Mouse (Mus musculus) hindbrain, embryonic 13.5 days (tissue): Measurements from ENCODE around the gene Atg9a. TPM values are rescaled to one million over a fixed set of nuclear protein-coding genes. Genes with fewer than 3 reads are reported as not detected.

Experiments used
- ATAC-seq: fragments of 200-750 bp; cut with Nextera tagmentation; 2 replicates; pipeline ENCODE4 v1.8.0; 2017; ENCODE audit warnings: moderate TSS enrichment; ENCODE audit not compliant: low FRiP score
- H3K27ac ChIP-seq: fragments of 300-500 bp; sonication (generic); 2 replicates; pipeline ENCODE4 v1.5.1; 2015; ENCODE audit warnings: inconsistent platforms, mild to moderate bottlenecking, moderate library complexity
- H3K27me3 ChIP-seq: fragments of 300-500 bp; sonication (generic); 2 replicates; pipeline ENCODE4 v1.6.1; 2015; ENCODE audit warnings: mild to moderate bottlenecking, inconsistent platforms
- H3K36me3 ChIP-seq: fragments of 300-500 bp; sonication (generic); 2 replicates; pipeline ENCODE4 v1.6.1; 2015; ENCODE audit warnings: mild to moderate bottlenecking, inconsistent platforms
- H3K4me1 ChIP-seq: fragments of 300-500 bp; sonication (generic); replicated peaks from 2 replicates; pipeline ENCODE4 v1.6.1; 2015; ENCODE audit warnings: inconsistent platforms
- H3K4me2 ChIP-seq: fragments of 300-500 bp; sonication (generic); 2 replicates; pipeline ENCODE4 v1.6.1; 2015; ENCODE audit warnings: inconsistent platforms, mild to moderate bottlenecking, moderate library complexity
- H3K4me3 ChIP-seq: fragments of 300-500 bp; sonication (generic); 2 replicates; pipeline ENCODE4 v1.5.1; 2015; ENCODE audit warnings: mild to moderate bottlenecking, inconsistent platforms
- H3K9ac ChIP-seq: fragments of 300-500 bp; sonication (generic); 2 replicates; pipeline ENCODE4 v1.6.1; 2015; ENCODE audit warnings: mild to moderate bottlenecking, inconsistent platforms
- H3K9me3 ChIP-seq: fragments of 300-500 bp; sonication (generic); 2 replicates; pipeline ENCODE4 v1.6.1; 2016; ENCODE audit warnings: inconsistent platforms
- WGBS: fragments of 180-500 bp; shearing (Covaris S2); methylation state at CpG from one replicate; pipeline ENCODE4 v1.1.7; 2015; 5-methylcytosine and 5-hydroxymethylcytosine counted together
- polyA plus RNA-seq: library from polyadenylated mRNA; unstranded; fragments of >200 nt; fragmentation: Nextera tagmentation; extraction: Ambion mirVana; gene quantifications from 2 replicates; pipeline ENCODE4 v1.2.1, GENCODE M21; 2015

Atg9a gene
- polyA plus RNA-seq, 1 experiment from 2014 or later = 44.7 TPM

DNA sequence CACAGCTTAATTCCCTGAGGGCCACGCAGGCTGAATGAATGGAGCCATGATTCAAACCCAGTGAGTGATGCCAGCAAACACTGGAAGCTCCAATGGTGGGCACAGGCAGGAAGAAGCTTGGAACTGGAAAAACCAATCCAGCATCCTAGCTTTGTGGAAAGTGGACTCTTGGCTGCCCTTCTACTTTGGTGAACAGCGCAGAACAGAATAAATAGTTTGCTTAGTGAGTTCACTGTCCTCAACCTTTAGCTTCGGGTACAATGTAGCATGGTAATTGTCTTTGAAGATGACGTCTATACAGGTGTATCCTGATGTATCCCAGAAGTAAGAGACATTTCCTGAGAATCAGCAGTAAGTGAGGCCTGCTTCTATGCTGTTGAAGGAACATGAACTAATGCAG, 43.3 kb downstream of the Atg9a start:
- H3K9ac ChIP-seq = no peak overlapping the region
- H3K27ac ChIP-seq = no peak overlapping the region
- no peak overlapping the region for H3K4me3 ChIP-seq
- no peak overlapping the region for H3K4me2 ChIP-seq
- WGBS = 95% methylated on average over 4 of the region's 4 CpGs
- peaks cover 14% of the 10 kb centered on the region for H3K4me1 ChIP-seq
- H3K9me3 ChIP-seq = no peaks in the 10 kb centered on the region
- peaks cover 54% of the 10 kb centered on the region for H3K36me3 ChIP-seq
- no peak for ATAC-seq
- H3K27me3 ChIP-seq = no peaks in the 10 kb centered on the region

DNA sequence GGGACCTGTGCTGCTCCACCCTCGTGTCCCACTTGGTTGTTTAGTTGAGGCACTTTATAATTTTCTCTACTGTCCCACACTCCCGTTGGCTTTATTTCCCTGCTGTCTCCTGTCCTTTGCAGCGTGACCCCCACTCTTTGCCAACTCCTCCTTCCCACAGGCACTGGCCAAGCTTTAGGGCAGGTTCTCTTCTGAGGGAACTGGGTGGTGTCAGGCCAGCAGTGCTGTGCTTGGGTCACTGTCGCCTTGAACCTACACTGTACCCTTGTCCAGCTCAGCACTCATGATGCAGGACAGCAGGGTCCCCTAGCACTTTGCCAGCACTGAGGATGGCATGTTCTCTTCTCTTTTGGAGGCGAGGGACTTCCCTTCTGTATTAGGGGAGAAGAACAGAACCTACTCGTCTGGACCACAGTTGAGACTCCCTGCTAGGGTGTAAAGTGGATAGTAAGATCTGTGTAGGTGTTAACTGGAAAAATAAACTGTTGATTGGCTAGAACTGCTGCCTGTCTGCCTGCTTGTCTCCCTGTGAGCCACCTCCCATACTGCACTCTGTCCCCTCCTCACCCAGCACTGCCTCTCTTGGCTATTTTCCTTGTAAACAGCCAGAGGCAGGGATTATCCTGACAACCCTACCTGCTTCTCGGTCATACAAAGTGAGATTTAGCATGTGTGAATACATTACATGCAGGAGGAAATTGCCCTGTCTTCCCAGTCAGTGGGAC, 44.4 kb downstream of the Atg9a start:
- Histone ChIP-seq H3K27ac (no peak overlapping the region), H3K4me3 (no peak overlapping the region), H3K4me1 (peaks cover 19% of the 10 kb centered on the region), H3K9ac (no peak overlapping the region), H3K27me3 (no peaks in the 10 kb centered on the region), H3K36me3 (peaks cover 54% of the 10 kb centered on the region), H3K9me3 (no peaks in the 10 kb centered on the region), H3K4me2 (no peak overlapping the region)
- ATAC-seq = no peak
- WGBS = 88% methylated on average over 7 of the region's 7 CpGs

DNA sequence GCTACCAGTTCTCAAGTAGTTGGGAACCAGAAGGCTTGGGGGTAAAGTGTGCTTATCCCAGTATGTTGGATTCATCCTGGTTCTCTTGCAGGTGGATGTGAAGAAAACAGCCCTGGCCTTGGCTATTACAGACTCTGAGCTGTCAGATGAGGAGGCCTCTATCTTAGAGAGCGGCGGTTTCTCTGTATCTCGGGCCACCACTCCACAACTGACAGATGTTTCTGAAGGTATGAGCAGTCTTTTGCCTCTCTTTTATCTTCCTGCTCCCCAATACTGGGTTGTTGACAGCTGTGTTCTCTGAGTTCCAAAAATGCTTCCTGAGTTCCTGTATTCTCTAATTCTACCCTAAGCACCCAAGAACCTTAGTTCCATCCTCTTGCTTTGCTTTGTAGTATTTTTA, 46.4 kb downstream of the Atg9a start:
- no peak for ATAC-seq
- 87% methylated on average over 3 of the region's 3 CpGs for WGBS
- H3K9me3 ChIP-seq = no peaks in the 10 kb centered on the region
- no peak overlapping the region for H3K4me3 ChIP-seq
- peaks cover 35% of the 10 kb centered on the region for H3K4me1 ChIP-seq
- H3K4me2 ChIP-seq = no peak overlapping the region
- H3K27ac ChIP-seq = no peak overlapping the region
- no peaks in the 10 kb centered on the region for H3K27me3 ChIP-seq
- H3K9ac ChIP-seq = no peak overlapping the region
- peaks cover 54% of the 10 kb centered on the region for H3K36me3 ChIP-seq

DNA sequence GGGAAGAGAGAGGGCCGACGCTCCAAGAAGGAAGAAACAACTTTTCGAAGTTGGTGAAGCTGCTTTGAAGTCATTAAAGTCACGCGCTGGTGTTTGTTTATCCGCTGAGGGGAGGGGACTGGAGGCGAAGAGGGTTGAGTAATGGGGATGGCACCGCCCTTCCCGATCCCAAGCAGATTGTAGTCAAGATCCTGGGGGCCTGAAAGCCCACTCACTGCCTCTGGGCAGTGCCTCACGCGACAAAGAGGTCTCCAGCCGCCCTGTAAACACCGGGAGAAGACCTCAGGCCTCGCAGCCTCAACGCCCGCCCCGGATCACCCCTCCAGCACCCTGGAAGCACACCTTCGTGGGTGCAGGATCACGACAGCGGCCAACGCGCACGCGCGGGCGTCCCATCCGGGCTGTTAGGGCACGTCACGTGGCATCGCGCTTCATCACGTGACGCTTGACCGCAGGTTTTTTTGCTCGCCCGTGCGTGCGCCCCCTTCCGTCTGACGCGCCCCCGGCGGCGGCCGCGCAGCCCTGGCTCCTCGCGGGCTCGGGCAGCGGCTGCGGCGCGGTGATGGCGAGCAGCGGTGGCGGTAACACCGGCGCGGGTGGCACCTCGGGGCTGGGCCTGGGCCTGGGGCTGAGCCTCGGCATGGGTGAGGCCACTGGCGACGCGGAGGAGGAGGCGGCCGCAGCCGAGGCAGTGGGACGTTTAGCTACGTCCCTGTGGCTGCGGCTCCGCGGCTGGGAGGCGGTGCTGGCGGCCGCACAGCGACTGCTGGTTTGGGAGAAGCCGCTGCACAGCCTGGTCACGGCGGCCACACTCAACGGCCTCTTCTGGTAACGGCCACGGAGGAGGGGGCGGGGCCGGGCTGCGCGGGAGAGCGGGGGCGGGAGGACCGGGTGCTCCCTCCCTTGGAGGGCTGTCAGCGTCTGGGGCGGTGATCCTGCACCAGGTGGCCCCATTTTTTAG, 49.4 kb downstream of the Atg9a start, which contains the start of the genes Cnppd1 and Retreg2:
TSS of gene Cnppd1 (minus strand) at position 411 of the 961 bp plus-strand sequence.
TSS of gene Retreg2 (plus strand) at position 478 of the 961 bp plus-strand sequence.
- ATAC-seq = peak; percentile 89
- under 1% methylated on average over 80 of the region's 91 CpGs for WGBS

DNA sequence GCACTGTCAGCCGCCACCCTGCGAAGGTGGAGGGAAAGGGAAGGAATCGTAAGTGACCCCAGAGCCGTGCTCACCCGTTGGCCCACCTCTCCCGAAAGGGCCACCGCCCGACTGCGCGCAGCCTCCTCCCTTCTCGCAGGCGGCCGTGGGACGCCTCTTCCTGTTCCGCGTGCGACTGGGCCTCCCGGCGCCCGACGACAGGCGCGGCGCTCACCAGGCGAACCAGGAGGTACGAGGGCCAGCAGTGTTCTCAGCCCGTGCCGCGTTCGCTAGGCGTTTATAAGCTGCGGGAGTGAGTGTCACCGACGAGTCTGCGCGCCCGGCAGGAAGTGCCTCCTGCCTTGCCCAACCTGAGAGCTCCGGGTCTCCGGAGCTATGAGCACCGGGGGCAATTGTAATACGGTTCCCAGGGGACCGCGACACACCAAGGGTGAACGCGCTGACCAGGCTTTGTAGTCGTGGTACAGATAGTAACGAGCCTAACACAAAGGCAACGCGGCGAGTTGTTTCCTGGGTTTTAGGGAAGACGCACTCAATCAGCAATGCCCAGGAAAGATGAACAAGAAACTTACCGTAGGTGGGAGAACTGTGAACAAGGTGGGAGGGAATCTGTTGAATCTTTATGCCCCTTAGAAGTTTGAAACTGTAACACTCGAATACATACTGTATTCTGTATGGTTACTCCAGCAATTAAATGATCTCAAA, 50.4 kb downstream of the Atg9a start:
- peak overlapping the region; percentile 91 for H3K9ac ChIP-seq
- H3K4me3 ChIP-seq = peak overlapping the region; percentile 70
- no peaks in the 10 kb centered on the region for H3K9me3 ChIP-seq
- H3K36me3 ChIP-seq = peaks cover 56% of the 10 kb centered on the region
- H3K4me1 ChIP-seq = peaks cover 51% of the 10 kb centered on the region
- 0 out of 2 replicates have a peak, but pooled peaks have one; percentile 14 for ATAC-seq
- under 1% methylated on average over 53 of the region's 53 CpGs for WGBS
- H3K27ac ChIP-seq = peak overlapping the region; percentile 98
- no peaks in the 10 kb centered on the region for H3K27me3 ChIP-seq
- H3K4me2 ChIP-seq = peak overlapping the region; percentile 87

More for the DNA sequence above, 49.4 kb downstream of the Atg9a start, which contains the start of the genes Cnppd1 and Retreg2:
- Histone ChIP-seq H3K27ac (peak within 1 kb of the TSS; percentile 98), H3K9ac (peak within 1 kb of the TSS; percentile 91), H3K27me3 (no peaks in the 10 kb centered on the region), H3K4me3 (peak within 1 kb of the TSS; percentile 70), H3K4me1 (peaks cover 51% of the 10 kb centered on the region), H3K4me2 (peak within 1 kb of the TSS; percentile 87), H3K36me3 (peaks cover 56% of the 10 kb centered on the region), H3K9me3 (no peaks in the 10 kb centered on the region)

DNA sequence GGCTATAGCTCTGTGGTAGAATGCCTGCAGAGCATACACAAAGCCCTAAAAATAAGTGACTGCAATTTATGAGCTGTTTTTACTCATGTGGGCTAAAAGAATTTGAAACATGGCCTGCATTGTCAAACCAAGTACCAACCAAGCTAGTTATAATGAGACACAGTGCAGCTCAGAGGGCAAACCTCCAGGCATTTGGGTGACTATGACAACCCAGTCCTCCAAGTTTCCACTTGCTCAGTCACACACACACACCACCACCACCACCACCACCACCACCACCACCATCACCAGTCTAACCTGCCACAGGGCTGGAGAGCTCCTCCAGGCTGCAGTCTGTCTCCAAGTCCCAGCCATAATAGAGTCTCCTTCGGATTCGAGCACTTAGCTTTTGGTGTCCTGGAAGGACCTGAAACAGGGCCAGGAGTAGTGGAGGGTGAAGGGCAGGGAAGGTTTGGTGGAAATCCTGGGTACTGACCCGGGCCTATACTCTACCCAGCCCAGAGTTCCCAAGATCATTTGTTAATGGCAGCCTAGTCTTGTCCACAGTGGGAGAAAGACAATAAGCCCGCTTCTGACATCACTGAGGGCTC, 51.3 kb downstream of the Atg9a start:
- WGBS = 67% methylated on average over 4 of the region's 4 CpGs
- Histone ChIP-seq H3K9me3 (no peaks in the 10 kb centered on the region), H3K27ac (peak overlapping the region; percentile 98), H3K4me2 (peak overlapping the region; percentile 87), H3K36me3 (peaks cover 56% of the 10 kb centered on the region), H3K9ac (peak overlapping the region; percentile 91), H3K4me1 (peaks cover 51% of the 10 kb centered on the region), H3K27me3 (no peaks in the 10 kb centered on the region), H3K4me3 (peak overlapping the region; percentile 70)
- ATAC-seq = no peak

DNA sequence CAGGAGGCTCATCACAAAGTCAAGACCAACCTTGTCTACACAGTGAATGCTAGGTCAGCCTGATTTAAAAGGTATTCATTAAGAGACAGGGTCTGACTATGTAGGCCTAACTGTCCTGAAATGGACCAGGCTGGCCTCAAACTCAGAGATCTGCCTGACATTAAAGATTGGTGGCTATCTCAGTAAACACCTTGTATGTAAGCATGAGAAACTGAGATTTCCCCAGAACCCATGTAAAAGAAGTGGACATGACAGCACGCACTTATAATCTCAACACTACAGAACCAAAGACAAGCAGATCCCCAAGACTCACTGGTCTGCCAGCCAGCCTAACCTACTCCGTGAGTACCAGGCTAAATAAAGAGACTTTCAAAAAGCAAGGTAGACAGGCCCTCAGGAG, 53.5 kb downstream of the Atg9a start:
- H3K36me3 ChIP-seq = peaks cover 47% of the 10 kb centered on the region
- no peak overlapping the region for H3K4me2 ChIP-seq
- H3K27ac ChIP-seq = no peak overlapping the region
- WGBS = 92% methylated on average over 2 of the region's 2 CpGs
- H3K9me3 ChIP-seq = no peaks in the 10 kb centered on the region
- no peaks in the 10 kb centered on the region for H3K27me3 ChIP-seq
- ATAC-seq = no peak
- peaks cover 34% of the 10 kb centered on the region for H3K4me1 ChIP-seq
- H3K4me3 ChIP-seq = no peak overlapping the region
- H3K9ac ChIP-seq = no peak overlapping the region

DNA sequence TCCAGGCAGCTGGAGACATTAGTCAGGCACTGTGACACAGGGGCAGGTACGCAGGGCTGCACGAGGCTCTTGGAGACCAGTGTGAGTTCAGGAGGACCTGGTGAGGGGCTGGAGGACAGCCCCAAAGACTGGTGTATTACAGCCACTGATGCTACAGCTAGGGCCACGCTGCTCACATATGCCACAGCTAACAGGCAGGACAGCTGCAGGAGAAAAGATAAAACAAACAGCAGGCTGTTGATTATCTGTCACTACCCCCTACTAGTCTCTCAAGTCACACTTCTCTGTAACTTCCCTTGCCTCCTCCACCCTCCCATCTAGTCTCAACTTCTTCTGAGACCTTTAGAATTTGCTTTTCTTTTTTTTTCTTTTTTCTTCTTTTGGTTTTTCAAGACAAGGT, 55.3 kb downstream of the Atg9a start:
- Histone ChIP-seq H3K9ac (no peak overlapping the region), H3K4me3 (no peak overlapping the region), H3K27ac (no peak overlapping the region), H3K27me3 (peaks cover 5% of the 10 kb centered on the region; the same call in 1 of the 2 replicates), H3K9me3 (no peaks in the 10 kb centered on the region), H3K36me3 (peaks cover 47% of the 10 kb centered on the region), H3K4me2 (no peak overlapping the region), H3K4me1 (peaks cover 28% of the 10 kb centered on the region)
- no peak for ATAC-seq
- 76% methylated on average over 3 of the region's 3 CpGs for WGBS

DNA sequence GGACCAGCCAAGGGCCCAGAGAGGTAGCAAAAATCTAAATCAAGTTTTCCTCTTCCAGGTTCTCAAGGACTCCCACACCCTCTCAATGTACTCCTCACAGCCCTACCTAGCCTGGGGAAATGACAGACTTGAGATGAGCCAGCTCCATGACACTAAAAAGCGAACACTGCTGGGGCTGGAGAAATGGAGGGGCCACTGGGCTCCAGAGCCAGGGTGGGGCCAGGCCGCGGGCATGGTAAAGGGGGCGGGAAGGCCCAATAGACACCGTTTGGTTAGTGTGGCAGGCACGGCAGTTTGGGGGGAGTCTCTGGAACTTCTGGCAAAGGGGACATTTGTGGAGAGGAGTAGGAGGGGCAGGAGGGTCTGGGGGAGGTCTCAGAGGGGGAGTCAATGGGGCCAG, 55.7 kb downstream of the Atg9a start:
- peaks cover 24% of the 10 kb centered on the region for H3K4me1 ChIP-seq
- 86% methylated on average over 6 of the region's 6 CpGs for WGBS
- H3K9me3 ChIP-seq = no peaks in the 10 kb centered on the region
- H3K4me3 ChIP-seq = no peak overlapping the region
- no peak overlapping the region for H3K9ac ChIP-seq
- H3K27me3 ChIP-seq = peaks cover 5% of the 10 kb centered on the region; the same call in 1 of the 2 replicates
- H3K27ac ChIP-seq = no peak overlapping the region
- H3K4me2 ChIP-seq = no peak overlapping the region
- no peak for ATAC-seq
- H3K36me3 ChIP-seq = peaks cover 47% of the 10 kb centered on the region

DNA sequence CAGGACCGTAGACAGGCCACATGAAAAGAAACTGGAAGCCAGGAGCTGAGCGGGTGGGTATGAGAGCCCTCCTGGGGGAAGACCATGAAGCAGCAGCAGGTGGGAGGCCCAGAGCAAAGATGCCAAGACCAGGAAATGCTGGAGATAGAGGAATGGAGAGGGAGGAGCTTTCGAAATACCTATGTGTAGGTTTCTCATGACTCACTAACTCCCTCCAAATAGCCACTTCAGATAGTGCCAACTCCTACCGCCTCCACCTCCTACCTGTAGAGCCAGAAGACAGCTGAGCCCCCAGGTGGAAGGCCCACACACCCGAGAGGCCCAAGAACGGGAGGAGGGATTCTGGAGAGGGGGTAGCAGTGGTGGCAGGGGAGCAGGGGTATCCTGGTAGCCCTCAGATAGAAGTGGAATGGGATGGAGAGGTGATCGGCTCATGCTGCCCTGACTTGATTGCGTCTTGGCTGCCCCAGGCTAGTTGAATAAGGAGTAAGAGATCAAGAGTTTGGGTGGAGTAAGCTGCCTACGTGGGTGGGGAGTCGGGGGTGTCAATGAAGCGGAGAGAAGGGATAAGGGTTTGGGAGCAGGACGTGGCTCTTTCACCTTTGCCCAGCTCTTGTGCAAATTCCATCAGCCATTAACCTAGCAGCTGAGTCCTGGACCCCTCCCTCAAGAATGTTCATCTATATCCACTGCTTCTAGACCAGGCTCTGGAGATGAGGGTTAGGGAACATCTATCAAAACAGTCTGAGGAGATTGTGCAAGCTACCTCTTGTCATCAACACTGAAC, 58.4 kb downstream of the Atg9a start, which contains the start of gene Slc23a3:
TSS of gene Slc23a3 (minus strand) at position 470 of the 787 bp plus-strand sequence.
- H3K27me3 ChIP-seq = peaks cover 10% of the 10 kb centered on the region
- no peak for ATAC-seq
- no peak within 1 kb of the TSS for H3K4me2 ChIP-seq
- no peak within 1 kb of the TSS for H3K4me3 ChIP-seq
- peaks cover 36% of the 10 kb centered on the region for H3K36me3 ChIP-seq
- WGBS = 67% methylated on average over 12 of the region's 12 CpGs
- no peak within 1 kb of the TSS for H3K9ac ChIP-seq
- H3K9me3 ChIP-seq = no peaks in the 10 kb centered on the region
- H3K27ac ChIP-seq = no peak within 1 kb of the TSS
- H3K4me1 ChIP-seq = no peaks in the 10 kb centered on the region
